Mouse (Mus musculus): Measurements from ENCODE around the gene 6030498E09Rik.

DNA sequence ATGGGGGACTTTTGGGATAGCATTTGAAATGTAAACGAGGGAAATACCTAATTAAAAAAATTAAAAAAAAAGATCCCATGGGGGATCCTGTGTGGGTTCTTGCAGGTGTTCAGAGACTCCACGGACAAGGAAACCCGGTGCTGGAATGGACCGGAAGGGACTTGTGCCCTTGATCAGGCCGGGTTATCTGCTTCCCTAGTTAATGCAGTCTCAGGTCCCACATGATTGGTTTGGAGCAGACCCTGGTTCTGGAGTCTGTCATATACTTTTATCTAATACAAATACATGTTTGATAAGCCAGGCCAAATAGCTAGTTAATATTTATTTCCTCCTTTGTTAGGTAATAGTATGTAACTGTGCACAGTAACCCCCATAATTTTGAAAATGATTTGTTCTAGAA is 223.8 kb downstream of the 6030498E09Rik start:
- TF ChIP-seq CTCF (IDR thresholded peaks at IDR 0.05): no peak
- no peak for TF ChIP-seq POLR2A (IDR thresholded peaks at IDR 0.05; ENCODE audit: insufficient read depth, low read depth, low read length)

All from heart, adult 2 months (tissue).